Mouse (Mus musculus) megakaryocyte, adult 5-6 weeks (primary cell): ENCODE data around the gene Setmar. TPM values are rescaled to one million over a fixed set of nuclear protein-coding genes. Genes with fewer than 3 reads are reported as not detected.
A peak's percentile ranks its signal among the peaks of the same experiment; 100 is the strongest.

ENCODE experiments used
- ATAC-seq: 2 replicates; pipeline ENCODE4 v1.8.0; 2016; ENCODE audit warnings: mild to moderate bottlenecking, inconsistent platforms; ENCODE audit not compliant: poor library complexity, severe bottlenecking
- total RNA-seq, 2 experiments: library from RNA; stranded (forward) in 1 of 2; stranded (reverse) in 1 of 2; fragments of 153-499, 151-499 nt in 1 of 2; fragments of 221-1000, 200-1000 nt in 1 of 2; gene quantifications; 2 replicates each; pipeline versions ENCODE4 v1.2.3 to v1.2.4; 2015 to 2017

The Setmar gene
- total RNA-seq (2015) = 3.2 and 3.6 TPM in 2 replicates
- total RNA-seq (2017) = 2.2 and 3.3 TPM in 2 replicates

DNA sequence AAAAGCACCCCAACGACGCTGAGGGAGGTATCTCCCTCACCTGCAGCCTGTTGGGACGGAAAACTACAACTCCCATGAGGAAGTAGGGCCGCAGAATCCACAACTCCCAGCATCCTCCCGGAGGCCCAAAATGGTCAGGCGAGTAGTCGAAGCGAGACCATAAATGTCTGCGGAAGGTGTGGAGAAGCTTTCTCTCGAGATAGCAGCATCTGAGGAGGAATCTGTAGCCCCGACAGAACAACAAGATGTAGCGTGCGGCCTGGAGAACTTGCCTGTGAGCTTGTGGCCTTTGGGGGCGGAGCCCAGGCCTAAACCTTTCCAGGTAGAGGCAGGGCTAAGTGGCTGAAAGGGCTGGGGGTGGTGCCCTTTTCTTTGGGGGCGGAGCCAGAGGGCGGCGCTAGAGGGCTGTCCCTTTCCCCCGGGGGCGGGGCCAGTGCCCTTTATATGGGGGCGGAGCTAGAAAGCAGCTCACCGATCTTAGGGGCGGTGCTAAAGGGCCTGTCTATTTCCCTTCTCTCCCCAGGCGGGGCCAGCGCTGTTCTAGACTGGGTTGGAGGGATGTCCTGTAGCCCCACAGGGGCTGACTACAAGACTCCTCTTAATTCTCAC lies at the start of gene Setmar:
TSS of gene Setmar (plus strand) at position 128 of the 609 bp plus-strand sequence.
- ATAC-seq = peak; percentile 96

DNA sequence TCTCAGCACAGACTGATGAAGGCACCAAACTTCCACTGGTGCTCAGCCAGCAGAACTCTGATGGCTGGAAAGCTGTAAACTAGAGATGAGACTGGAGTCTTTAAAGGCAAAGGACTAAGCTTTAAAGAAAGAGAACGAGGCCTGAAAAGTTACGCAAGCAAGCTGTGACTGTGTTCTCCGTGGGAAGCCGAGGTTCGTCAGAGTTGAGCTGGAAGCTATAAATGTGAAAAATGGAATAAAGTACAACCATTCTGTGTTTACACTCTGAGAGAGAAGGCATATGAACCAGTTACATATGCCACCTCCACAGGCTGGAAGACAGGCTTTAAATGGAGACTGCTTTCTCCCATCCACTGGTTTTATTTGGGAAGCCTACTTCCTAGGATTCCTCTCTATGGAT lies 43.2 kb upstream of the Setmar start:
- no peak for ATAC-seq

DNA sequence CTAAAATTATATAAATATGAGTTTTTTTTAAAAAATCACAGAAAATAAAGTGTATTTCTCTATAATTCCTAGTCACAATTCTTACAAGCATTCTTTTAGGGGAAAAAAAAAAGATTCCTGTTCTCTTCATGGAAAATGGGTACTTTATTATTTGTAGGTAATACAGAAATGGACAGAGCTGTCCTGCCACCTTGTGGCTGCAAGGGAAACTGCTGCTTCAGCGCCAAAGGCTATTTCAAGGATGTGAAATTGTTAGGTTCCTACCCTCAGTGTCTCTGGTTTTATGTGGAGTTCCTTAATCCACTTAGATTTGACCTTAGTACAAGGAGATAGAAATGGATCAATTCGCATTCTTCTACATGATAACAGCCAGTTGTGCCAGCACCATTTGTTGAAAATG lies 9.8 kb upstream of the Setmar start:
- ATAC-seq = peak; percentile 97

DNA sequence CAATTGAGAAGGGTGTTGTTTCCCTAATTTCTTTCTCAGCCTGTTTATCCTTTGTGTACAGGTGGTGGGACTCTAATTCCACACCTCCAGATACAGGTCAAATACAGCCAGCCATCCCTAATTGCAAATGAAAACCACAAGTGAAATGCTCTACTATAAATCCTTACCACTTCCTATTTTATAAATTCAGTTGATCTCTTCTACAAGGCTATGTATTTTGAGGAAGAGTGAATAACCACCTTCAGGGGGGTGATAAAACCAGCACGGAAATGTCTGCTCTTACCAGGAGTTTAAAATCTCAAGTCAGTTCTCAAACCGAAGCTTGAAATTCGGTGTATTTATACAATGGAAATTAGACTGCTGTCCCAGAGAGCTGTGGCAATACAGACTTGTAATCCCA lies 8.9 kb upstream of the Setmar start:
- ATAC-seq = peak; percentile 55; the same call in 1 of the 2 replicates

DNA sequence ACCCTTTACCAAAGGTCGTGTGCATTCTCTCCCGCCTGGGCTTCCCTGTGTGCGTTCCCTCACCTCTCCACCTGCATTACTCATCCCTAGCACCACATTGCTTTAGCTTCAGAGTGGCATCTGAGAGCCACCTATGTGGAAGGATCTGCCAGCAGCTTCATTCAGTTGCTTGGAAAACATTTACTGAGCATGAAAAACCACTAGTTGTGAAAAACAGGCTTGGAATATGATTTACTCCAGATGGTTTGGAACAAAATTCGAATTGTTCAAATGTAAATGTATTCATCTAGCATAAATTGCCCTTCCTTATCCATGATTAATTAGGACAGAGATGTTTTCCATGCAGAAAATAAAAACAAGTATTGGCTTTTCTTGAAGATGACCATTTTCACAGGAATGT lies 7.5 kb upstream of the Setmar start:
- no peak for ATAC-seq

DNA sequence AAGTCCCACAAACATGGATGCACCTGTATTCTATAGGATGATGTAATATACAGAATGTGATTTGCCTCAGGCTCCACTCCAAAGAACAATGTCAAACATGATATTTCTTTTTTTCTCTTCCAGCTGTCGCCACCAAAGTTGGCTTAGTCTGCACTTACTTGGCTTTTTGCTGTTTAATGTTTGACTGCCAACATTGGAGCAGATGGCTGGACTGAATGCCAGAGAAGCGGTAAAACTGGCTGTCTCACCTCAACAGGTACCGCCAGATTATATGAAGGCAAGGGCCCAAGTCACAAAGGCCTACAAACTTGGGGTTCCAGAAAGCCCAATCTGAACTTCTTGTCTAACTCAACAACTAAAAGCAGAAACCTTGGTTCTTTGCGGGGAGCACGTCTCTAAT lies 6.8 kb upstream of the Setmar start:
- no peak for ATAC-seq

DNA sequence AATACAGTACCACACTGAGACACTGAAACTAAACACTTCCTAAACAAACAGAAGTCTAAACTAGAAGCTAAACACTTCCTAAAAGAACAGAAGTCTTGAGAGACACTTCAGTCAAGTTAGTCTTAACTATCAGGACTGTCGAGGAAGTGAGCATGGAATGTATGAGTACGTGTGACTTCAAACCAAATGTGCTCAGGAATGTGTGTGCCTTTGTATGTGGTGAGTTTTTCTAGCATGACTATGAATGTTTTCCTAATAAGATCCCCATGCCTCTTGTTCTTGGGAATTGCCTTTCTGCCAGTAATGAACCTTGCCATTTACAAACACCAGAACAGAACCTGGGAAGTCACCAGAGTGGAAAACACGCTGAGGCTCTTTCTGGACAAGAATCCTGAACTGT lies 3.7 kb upstream of the Setmar start:
- ATAC-seq = no peak

DNA sequence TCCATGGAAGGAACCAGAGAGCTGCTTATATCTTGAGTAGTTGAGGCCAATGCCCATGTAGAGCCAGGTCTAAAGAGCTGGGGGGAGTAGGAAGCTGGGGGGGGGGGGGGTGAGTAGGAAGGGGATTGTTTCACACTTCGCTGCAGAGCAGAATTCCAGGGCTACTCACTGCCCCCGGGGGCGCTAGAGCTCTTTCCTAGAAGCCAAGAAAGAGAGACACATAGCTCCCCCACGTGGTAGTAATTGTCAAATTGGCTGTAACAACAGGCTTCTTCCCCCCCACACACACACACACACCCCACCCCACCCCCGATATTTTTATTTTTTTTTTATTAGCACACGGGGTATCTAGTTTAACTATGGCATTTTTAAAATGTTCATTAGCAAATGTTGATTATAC lies 738 bp downstream of the Setmar start:
- ATAC-seq = peak; percentile 41

DNA sequence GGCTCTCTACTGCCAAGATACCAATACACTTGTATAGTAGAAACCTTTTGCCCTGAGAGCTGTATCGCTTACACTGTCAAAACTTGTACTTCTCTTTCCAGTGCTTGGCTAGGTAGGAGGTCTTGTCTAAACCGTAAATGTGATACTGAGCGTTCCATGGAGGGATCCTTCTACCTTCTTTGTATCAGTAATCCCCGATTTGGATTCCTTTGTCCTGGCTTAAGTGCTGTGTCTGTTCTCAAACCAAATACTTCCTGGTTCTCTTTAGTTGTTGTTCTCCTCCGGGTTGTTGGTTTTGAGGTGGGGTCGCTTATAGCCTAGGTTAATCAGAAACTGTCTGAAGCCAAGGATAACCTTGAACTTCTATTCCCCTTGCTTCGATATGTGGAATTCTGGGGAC lies 6.1 kb downstream of the Setmar start:
- ATAC-seq = no peak

DNA sequence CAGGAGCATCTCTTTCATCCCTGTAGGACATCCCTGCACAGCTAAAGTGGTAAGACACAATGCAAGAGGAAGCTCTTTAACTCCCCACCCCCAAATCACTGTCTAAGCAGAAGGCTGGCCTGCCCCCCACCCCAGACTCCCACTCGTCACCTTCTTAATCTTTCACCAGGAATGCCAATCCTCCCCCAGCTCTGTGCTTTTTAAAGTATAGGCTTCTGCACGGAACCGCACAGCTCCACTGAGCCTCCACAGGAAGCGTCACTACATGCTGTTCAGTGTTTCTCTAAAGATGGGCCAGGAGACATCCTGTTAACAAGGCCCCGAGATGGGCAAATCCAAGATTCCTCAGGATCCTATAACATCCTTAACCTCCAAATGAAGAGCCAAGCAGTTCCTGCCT lies 8.2 kb downstream of the Setmar start:
- ATAC-seq = no peak

DNA sequence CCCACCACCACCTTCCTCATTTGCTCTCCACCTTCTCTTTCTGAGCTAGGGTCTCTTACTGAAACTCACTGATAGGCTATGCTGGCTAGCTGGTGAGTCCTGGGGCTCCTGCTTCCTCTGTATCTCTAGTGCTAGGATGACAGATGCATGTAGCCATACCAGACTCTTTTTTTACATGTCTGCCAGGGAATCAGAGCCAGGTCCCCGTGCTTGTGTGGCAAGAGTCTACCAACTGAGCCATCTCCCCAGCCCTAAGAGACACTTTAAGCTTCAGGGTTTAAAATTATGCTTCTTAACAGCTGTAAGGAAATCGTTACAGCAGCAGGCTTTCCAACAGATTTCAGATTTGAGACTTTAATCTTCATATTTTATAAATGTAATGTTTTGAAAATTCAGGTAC lies 9.1 kb downstream of the Setmar start:
- ATAC-seq = no peak

DNA sequence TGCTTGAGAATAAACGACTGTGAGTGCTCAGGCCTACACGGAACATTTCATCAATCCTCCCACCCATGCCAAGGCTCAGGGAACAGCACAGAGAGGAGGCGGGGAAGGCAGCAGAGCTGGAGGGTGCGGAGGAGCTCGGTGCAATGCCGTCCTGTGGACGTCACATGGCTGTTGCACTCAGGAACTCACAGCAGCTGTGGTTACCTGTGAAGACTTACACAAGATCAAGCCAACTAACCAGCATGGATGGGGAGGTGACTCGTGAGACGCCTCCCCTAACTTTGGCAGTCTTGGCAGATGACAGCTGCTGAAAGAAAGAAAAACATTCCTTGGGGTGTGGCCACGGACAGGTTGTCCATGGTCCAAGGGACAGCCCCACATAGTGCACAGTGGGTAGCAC lies 9.8 kb downstream of the Setmar start:
- ATAC-seq = no peak

DNA sequence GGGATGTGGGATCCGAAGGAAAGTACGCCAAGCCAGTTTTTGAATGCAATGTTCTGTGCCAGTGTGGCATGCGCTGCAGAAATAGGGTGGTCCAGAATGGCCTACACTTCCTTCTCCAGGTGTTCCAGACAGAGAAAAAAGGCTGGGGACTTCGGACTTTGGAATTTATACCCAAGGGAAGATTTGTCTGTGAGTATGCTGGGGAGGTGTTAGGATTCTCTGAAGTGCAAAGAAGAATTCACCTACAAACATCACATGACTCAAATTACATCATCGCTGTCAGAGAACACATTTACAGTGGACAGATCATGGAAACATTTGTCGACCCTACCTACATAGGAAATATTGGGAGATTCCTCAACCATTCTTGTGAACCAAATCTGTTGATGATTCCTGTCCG lies 11.0 kb downstream of the Setmar start:
- ATAC-seq = no peak

DNA sequence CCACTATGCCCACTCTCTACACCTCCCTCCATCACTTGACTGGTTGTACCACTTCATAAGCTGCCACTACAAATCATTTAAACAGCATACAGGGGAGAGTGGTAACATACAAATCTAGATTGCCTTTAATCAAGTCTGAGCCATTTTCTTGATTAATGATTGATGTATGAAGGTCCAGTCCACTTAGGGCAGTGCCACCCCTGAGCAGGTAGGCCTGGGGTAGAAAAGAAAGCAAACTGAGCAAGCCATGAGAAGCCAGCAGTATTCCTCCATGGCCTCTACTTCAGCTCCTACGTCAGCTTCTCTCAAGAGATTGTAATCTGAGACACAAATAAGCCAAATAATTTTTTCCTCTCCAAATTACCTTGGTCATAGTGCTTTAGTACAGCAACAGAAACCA lies 26.5 kb downstream of the Setmar start:
- ATAC-seq = no peak

DNA sequence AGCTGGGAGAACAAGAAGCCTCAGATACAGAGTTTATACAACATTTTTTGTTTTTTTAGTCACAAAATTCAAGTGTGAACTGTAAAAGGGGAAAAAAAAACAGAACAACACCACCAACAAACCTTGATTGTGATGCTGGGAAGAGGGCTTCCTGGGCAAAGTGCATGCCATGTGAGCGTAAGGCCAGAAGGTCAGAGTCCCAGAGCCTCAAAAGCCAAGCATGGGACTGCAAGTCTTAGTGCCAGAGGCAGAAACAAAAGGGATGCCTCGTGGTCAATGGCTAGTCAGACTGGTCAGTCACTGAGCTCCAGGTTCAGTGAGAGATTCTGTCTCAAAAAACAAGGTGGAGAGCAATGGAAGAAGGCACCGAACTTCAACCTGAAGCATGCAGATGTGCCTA lies 27.8 kb downstream of the Setmar start:
- no peak for ATAC-seq

DNA sequence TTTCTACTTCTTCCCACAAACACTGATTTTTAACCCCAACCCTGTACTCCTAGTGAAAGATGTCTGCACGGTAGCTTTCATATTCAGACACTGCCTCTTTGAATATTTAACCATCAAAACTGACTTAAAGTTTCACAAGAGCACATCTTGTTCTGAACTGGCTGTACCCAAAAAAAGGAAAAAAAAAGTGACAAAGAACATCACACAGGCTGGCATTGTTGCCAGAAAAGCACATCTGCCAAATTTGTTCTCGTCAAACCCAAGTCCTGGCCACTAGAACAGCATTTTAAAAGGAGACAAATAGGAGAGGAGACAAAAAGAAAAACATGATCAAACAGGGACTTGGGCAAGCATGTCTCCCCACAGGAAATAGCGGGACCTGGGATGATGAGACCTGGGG lies 28.6 kb downstream of the Setmar start:
- ATAC-seq = no peak

DNA sequence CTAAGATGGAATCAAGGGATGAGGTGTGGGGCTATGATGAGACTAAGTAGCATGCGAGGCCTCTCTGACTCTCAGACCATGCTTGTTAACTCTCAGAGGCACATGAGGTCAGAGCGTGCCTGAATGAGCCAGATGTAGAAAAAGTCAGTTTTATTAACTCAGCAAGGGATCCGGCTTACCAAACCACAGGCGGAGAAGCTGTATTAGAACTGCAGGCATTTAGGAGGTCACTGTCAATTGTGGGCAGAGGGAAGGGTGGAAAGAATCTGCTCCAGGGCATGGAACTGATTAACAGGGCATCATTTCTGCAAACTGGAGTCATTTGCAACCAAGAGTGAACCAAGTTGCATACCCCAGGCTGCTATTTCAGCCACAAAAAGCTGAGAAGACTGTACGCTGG lies 30.6 kb downstream of the Setmar start:
- ATAC-seq = no peak

DNA sequence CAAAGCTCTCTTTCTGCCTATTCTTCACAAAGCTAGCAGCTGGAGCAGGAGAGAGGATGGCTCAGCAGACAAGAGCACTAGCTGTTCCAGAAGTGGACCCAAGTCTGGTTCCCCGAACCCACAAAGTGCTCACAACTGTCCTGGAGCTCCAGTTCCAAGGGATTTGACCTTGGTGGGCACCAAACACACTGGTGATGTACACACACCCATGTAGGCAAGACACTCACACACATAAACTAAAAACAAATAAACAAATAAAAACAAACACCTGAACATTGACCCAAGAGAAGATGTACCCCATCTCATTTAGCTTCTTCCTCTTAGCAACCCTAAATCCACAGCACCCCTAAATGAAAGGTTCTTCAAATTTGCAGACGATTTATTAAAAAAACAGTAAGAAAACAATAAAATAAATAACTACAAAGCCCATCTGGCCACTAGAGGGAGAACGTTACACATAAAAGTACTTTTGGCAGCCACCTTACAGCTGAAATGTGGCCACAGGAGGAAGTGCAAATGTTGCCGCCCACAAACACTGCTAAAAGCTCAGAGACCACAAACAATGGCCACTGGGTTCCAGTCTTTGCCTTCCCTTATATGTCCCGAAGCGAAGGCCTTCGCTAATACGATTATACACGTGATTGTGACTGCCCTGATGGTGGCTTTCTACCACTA lies 33.5 kb downstream of the Setmar start:
- ATAC-seq = peak; percentile 99

DNA sequence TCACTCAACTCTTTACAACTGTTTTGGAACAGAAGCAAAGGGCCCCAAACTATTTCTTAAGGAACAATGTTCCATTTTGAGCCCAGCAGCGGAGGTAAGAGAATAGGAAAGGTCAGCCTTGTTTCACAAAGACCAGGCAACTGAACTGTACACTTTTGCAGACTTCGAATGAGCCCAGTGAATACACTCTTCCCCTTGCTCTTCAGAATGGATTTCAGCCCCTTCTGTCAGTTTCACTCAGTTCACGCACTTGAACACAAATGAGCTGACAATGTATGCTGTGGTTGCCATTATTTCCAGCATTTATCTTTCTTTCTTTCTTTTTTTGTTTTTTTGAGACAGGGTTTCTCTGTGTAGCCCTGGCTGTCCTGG lies 34.0 kb downstream of the Setmar start:
- ATAC-seq = no peak; the same call in 1 of the 2 replicates

DNA sequence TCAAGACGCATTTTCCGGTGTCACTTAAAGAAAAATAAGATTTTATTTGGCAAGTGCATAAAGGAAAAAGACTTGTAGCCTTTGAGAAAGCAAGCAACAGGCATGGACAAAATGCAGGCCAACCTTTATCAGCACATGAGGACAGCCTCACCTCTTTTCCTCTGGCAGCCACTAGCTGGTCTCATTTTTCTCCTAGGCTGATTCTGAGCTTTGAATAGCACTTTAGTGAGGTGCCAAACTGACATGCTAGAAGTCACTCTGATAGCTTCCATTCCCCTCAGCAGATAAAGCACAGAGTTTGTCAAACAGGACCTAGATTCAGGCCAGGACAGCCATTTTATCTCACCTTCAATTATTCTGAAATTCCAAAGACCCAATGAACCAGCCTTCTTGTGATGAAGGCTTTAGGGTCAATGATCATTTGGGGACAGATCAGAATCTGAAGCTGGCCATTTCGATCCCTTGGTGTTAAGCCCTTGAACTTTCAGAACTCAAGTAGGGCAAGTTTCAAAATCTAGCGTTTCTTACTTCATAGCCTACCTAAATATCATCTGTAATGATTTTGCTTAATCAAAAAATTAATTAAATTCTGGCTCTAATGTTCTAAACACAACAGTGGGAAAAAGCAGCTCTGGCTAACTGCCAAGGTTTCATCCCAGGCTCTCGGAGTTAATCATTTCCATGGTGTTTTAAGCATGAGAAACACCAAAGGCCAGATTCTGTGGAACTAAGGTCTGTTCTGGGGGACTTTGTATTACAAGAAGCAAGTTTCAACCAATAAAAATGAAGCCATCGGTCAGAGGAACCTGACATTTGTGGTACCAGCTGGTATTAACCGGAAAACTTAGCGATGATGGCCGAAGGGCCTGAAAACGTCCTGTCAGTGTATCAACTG lies 37.3 kb downstream of the Setmar start:
- ATAC-seq = no peak

DNA sequence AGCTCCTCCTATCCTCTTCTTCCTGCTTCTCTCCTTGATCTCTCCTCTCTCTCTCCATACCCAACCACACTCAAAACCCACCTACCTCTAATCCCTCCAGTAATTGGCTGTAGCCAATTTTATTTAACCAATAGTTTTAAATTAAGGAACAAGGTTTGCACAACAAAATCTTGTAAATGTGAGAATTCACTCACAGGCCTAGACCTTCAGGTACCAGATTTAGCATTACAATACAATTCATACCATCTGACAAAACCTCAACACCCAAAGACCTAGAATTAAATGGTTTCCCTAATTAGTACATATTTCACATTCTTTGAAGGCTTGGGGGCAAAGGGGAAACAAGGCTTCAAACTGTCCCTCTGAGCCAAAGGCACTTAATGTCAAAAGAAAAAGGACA lies 42.5 kb downstream of the Setmar start:
- ATAC-seq = no peak

DNA sequence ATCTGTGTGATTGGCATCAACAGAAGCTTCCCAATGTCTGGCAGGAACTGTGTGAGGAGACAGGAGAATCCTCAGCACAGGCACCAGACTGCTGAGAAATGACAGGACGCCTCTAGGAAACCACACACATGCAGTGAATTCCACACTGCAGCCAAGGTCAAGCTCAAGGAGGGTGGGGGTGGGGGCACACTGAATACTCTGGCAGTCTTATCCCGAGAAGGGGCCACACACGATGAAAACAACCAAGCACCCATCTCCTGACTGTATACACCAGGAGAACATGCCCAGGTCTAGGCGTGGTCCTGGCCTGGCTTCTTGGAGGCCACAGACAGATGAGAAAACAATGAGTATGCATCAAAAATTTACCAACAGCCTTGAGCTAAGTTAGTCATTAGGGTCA lies 45.5 kb downstream of the Setmar start:
- ATAC-seq = no peak
